Mouse (Mus musculus) neural tube, embryonic 11.5 days (tissue): ENCODE measurements around the gene Il7r. TPM values are rescaled to one million over a fixed set of nuclear protein-coding genes. Genes with fewer than 3 reads are reported as not detected.

Experiments
- ATAC-seq: fragments of 200-750 bp; cut with Nextera tagmentation; 2 replicates; pipeline ENCODE4 v1.8.0; 2017; ENCODE audit warnings: moderate number of reproducible peaks, mild to moderate bottlenecking, moderate TSS enrichment, moderate library complexity; ENCODE audit not compliant: insufficient read depth, low FRiP score, low TSS enrichment
- DNase-seq: peaks from one replicate; pipeline ENCODE4 v3.0.0-alpha.2; 2015; ENCODE audit warnings: low spot score
- H3K27ac ChIP-seq: fragments of 300-500 bp; sonication (generic); 2 replicates; pipeline ENCODE4 v1.5.1; 2014; ENCODE audit warnings: low read depth, mild to moderate bottlenecking, low read length
- H3K27me3 ChIP-seq: fragments of 300-500 bp; sonication (generic); 2 replicates; pipeline ENCODE4 v1.6.1; 2014; ENCODE audit warnings: mild to moderate bottlenecking, low read length, mixed read lengths; ENCODE audit not compliant: control insufficient read depth, insufficient read depth
- H3K36me3 ChIP-seq: fragments of 300-500 bp; sonication (generic); 2 replicates; pipeline ENCODE4 v1.6.1; 2014; ENCODE audit warnings: mild to moderate bottlenecking, low read length, moderate library complexity, mixed read lengths; ENCODE audit not compliant: control insufficient read depth, insufficient read depth
- H3K4me1 ChIP-seq: fragments of 300-500 bp; sonication (generic); 2 replicates; pipeline ENCODE4 v1.6.1; 2014; ENCODE audit warnings: low read length, mixed read lengths; ENCODE audit not compliant: control insufficient read depth, insufficient read depth
- H3K4me2 ChIP-seq: fragments of 300-500 bp; sonication (generic); 2 replicates; pipeline ENCODE4 v1.6.1; 2014; ENCODE audit warnings: low read depth, mild to moderate bottlenecking, moderate library complexity
- H3K4me3 ChIP-seq: fragments of 300-500 bp; sonication (generic); 2 replicates; pipeline ENCODE4 v1.5.1; 2014; ENCODE audit warnings: low read depth, low read length
- H3K9ac ChIP-seq: fragments of 300-500 bp; sonication (generic); 2 replicates; pipeline ENCODE4 v1.6.1; 2014; ENCODE audit warnings: mild to moderate bottlenecking, low read length
- H3K9me3 ChIP-seq: fragments of 300-500 bp; sonication (generic); 2 replicates; pipeline ENCODE4 v1.6.1; 2016; ENCODE audit warnings: low read length; ENCODE audit not compliant: control insufficient read depth
- WGBS: fragments of 180-500 bp; shearing (Covaris S2); extraction: QIAGEN DNeasy Blood & Tissue Kit; methylation state at CpG from one replicate; pipeline ENCODE4 v1.1.7; 2014; 5-methylcytosine and 5-hydroxymethylcytosine counted together
- polyA plus RNA-seq: library from polyadenylated mRNA; unstranded; fragments of >200 nt; fragmentation: Nextera tagmentation; extraction: Ambion mirVana; gene quantifications from 2 replicates; pipeline ENCODE4 v1.2.1, GENCODE M21; 2014

Gene Il7r
- 0.15 TPM in 1 of 2 replicates, not detected in the other for polyA plus RNA-seq

- H3K27ac ChIP-seq = no peak within 1 kb of the TSS
- H3K36me3 ChIP-seq = no peaks in the 10 kb centered on the region
- H3K27me3 ChIP-seq = no peaks in the 10 kb centered on the region
- DNase-seq (no peak), ATAC-seq (no peak)
- WGBS = 87% methylated on average over 4 of the region's 4 CpGs
- H3K4me2 ChIP-seq = no peak within 1 kb of the TSS
- H3K4me1 ChIP-seq = no peaks in the 10 kb centered on the region
- no peak within 1 kb of the TSS for H3K4me3 ChIP-seq
- H3K9me3 ChIP-seq = no peaks in the 10 kb centered on the region
- H3K9ac ChIP-seq = no peak within 1 kb of the TSS
Measured at GRCm38 (mm10) chr15:9530076-9530475, at the start of gene Il7r. Gene Il7r, minus strand, starts transcription at chr15:9530176.

- 87% methylated on average over 4 of the region's 4 CpGs for WGBS
- Histone ChIP-seq H3K9ac (no peak overlapping the region), H3K27me3 (no peaks in the 10 kb centered on the region), H3K36me3 (no peaks in the 10 kb centered on the region), H3K4me2 (no peak overlapping the region), H3K4me1 (no peaks in the 10 kb centered on the region), H3K9me3 (no peaks in the 10 kb centered on the region), H3K4me3 (no peak overlapping the region), H3K27ac (no peak overlapping the region)
- ATAC-seq (no peak), DNase-seq (no peak)
Measured at GRCm38 (mm10) chr15:9577303-9577702, 47.3 kb upstream of the Il7r start.

- Histone ChIP-seq H3K27me3 (no peaks in the 10 kb centered on the region), H3K4me2 (no peak overlapping the region), H3K36me3 (no peaks in the 10 kb centered on the region), H3K4me3 (no peak overlapping the region), H3K9me3 (no peaks in the 10 kb centered on the region), H3K9ac (no peak overlapping the region), H3K4me1 (no peaks in the 10 kb centered on the region), H3K27ac (no peak overlapping the region)
- 91% methylated on average over 5 of the region's 5 CpGs for WGBS
- ATAC-seq = no peak
- no peak for DNase-seq
Measured at GRCm38 (mm10) chr15:9574796-9575195, 44.8 kb upstream of the Il7r start.

- WGBS = 88% methylated on average over 4 of the region's 4 CpGs
- Histone ChIP-seq H3K27ac (no peak overlapping the region), H3K4me2 (no peak overlapping the region), H3K9me3 (no peaks in the 10 kb centered on the region), H3K36me3 (no peaks in the 10 kb centered on the region), H3K9ac (no peak overlapping the region), H3K4me1 (no peaks in the 10 kb centered on the region), H3K27me3 (no peaks in the 10 kb centered on the region), H3K4me3 (no peak overlapping the region)
- no peak for ATAC-seq
- DNase-seq = no peak
Measured at GRCm38 (mm10) chr15:9573361-9573760, 43.4 kb upstream of the Il7r start.

- no peak overlapping the region for H3K4me2 ChIP-seq
- H3K27ac ChIP-seq = no peak overlapping the region
- H3K9ac ChIP-seq = no peak overlapping the region
- H3K36me3 ChIP-seq = no peaks in the 10 kb centered on the region
- 89% methylated on average over 7 of the region's 7 CpGs for WGBS
- H3K4me3 ChIP-seq = no peak overlapping the region
- ATAC-seq = no peak
- H3K27me3 ChIP-seq = no peaks in the 10 kb centered on the region
- no peak for DNase-seq
- no peaks in the 10 kb centered on the region for H3K9me3 ChIP-seq
- H3K4me1 ChIP-seq = no peaks in the 10 kb centered on the region
Measured at GRCm38 (mm10) chr15:9572664-9573063, 42.7 kb upstream of the Il7r start.

- H3K4me1 ChIP-seq = no peaks in the 10 kb centered on the region
- no peaks in the 10 kb centered on the region for H3K36me3 ChIP-seq
- H3K9ac ChIP-seq = no peak overlapping the region
- no peak for ATAC-seq
- H3K9me3 ChIP-seq = no peaks in the 10 kb centered on the region
- H3K4me3 ChIP-seq = no peak overlapping the region
- DNase-seq = no peak
- H3K4me2 ChIP-seq = no peak overlapping the region
- H3K27ac ChIP-seq = no peak overlapping the region
- WGBS = 89% methylated on average over 2 of the region's 2 CpGs
- no peaks in the 10 kb centered on the region for H3K27me3 ChIP-seq
Measured at GRCm38 (mm10) chr15:9571896-9572295, 41.9 kb upstream of the Il7r start.

GRCm38 (mm10) chr15:9567316-9567715, 37.3 kb upstream of the Il7r start:
- Histone ChIP-seq H3K27ac (no peak overlapping the region), H3K4me1 (no peaks in the 10 kb centered on the region), H3K9me3 (no peaks in the 10 kb centered on the region), H3K4me2 (no peak overlapping the region), H3K4me3 (no peak overlapping the region), H3K36me3 (no peaks in the 10 kb centered on the region), H3K9ac (no peak overlapping the region), H3K27me3 (no peaks in the 10 kb centered on the region)
- ATAC-seq (no peak), DNase-seq (no peak)
- WGBS = 89% methylated on average over 4 of the region's 4 CpGs

- H3K27ac ChIP-seq = no peak overlapping the region
- DNase-seq (no peak), ATAC-seq (no peak)
- no peaks in the 10 kb centered on the region for H3K4me1 ChIP-seq
- H3K36me3 ChIP-seq = no peaks in the 10 kb centered on the region
- WGBS = 84% methylated on average over 6 of the region's 6 CpGs
- H3K4me2 ChIP-seq = no peak overlapping the region
- no peak overlapping the region for H3K9ac ChIP-seq
- H3K4me3 ChIP-seq = no peak overlapping the region
- H3K27me3 ChIP-seq = no peaks in the 10 kb centered on the region
- no peaks in the 10 kb centered on the region for H3K9me3 ChIP-seq
Measured at GRCm38 (mm10) chr15:9565396-9565795, 35.4 kb upstream of the Il7r start.

GRCm38 (mm10) chr15:9564156-9564555, 34.2 kb upstream of the Il7r start:
- no peak for ATAC-seq
- no peaks in the 10 kb centered on the region for H3K4me1 ChIP-seq
- H3K27me3 ChIP-seq = no peaks in the 10 kb centered on the region
- WGBS = 87% methylated on average over 3 of the region's 3 CpGs
- no peak for DNase-seq
- no peaks in the 10 kb centered on the region for H3K36me3 ChIP-seq
- H3K27ac ChIP-seq = no peak overlapping the region
- no peak overlapping the region for H3K4me3 ChIP-seq
- no peak overlapping the region for H3K4me2 ChIP-seq
- no peaks in the 10 kb centered on the region for H3K9me3 ChIP-seq
- H3K9ac ChIP-seq = no peak overlapping the region
